Mouse (Mus musculus) layer of hippocampus, adult 2 months (tissue): Measurements from ENCODE around the gene Sh3pxd2a. TPM values are rescaled to one million over a fixed set of nuclear protein-coding genes. Genes with fewer than 3 reads are reported as not detected.

Experiments
- DNase-seq, 2 experiments: peaks; one replicate each; pipeline ENCODE4 v3.0.0; 2022; ENCODE audit warnings: low spot score in 2 of 2
- H3K27ac ChIP-seq: fragments of 200-600 bp; 2 replicates; pipeline ENCODE4 v1.8.1; 2022
- H3K4me3 ChIP-seq: fragments of 200-600 bp; 2 replicates; pipeline ENCODE4 v1.8.1; 2022; ENCODE audit warnings: mild to moderate bottlenecking
- CTCF ChIP-seq: fragments of 200-600 bp; conservative IDR thresholded peaks from 2 replicates; pipeline ENCODE4 v1.8.1; 2022; ENCODE audit warnings: antibody characterized with exemption, mild to moderate bottlenecking, moderate library complexity
- total RNA-seq, 2 experiments: library from RNA; stranded (reverse); gene quantifications; 2 replicates each; pipeline ENCODE4 v1.2.3; 2021

Gene Sh3pxd2a
- total RNA-seq, 2 experiments from 2014 or later, result 33.0 to 35.4 TPM

DNA sequence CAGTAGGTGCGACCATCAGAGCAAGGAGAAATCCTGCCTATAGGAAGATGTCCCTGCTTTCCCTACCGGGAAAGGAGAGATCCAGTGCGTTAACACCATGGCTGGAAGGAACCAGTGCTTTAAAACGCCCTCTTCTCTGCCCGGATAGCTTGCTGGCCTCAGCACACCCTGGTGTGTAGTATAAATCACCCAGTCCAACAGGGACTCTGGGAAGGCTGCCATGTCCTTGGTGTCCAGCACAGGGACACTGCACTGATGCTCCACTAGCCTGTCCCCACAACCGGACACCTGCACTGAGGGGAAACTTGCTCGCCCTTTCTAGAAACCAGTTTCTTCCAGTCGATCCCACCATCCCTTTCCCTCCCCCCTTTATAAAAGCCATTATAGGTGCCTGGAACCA lies 28.0 kb downstream of the Sh3pxd2a start:
- Histone ChIP-seq H3K27ac (no peak overlapping the region), H3K4me3 (no peak overlapping the region)
- DNase-seq, result no peak
- TF ChIP-seq CTCF, result no peak

DNA sequence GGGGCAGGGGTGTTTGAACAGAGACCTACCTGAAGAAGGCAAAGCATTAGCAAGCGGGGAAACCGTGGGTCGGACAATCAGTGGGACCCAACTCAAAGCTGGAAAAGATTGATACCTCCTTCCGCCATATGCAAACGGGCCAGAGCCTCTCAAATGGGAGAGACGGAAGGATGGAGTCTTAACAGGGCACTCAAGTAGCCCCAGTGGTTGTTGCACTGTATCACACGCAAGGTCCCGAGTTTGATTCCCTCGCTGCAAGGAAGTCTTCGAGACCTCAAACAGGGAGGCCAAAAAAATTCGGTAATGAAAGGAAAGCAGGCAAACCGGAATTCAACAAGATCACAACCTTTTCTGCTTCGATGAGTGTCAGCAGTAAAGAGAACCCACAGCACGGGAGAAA lies 29.5 kb downstream of the Sh3pxd2a start:
- Histone ChIP-seq H3K27ac (no peak overlapping the region), H3K4me3 (no peak overlapping the region)
- TF ChIP-seq CTCF, result no peak
- DNase-seq, result no peak

DNA sequence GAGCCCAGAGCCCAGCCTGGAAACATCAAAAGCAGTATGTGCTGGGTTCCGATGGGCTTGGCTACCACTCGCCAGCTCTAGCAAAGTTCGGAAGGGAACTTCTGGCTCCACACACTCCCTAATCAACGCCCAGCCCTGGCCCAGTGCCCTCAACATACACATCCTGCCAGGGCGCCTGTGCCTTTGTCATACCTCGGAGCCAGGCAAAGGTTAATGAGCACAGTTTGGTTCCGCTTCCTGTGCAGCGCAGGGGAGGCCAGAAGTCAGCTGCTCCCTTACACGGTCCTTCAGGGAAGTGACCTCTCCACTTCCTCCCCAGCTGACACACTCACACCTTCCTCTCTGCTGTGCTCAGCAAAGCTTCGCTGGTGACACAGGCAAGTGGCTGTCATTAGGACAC lies 31.9 kb downstream of the Sh3pxd2a start:
- TF ChIP-seq CTCF, result no peak
- Histone ChIP-seq H3K4me3 (no peak overlapping the region), H3K27ac (no peak overlapping the region)
- no peak for DNase-seq

DNA sequence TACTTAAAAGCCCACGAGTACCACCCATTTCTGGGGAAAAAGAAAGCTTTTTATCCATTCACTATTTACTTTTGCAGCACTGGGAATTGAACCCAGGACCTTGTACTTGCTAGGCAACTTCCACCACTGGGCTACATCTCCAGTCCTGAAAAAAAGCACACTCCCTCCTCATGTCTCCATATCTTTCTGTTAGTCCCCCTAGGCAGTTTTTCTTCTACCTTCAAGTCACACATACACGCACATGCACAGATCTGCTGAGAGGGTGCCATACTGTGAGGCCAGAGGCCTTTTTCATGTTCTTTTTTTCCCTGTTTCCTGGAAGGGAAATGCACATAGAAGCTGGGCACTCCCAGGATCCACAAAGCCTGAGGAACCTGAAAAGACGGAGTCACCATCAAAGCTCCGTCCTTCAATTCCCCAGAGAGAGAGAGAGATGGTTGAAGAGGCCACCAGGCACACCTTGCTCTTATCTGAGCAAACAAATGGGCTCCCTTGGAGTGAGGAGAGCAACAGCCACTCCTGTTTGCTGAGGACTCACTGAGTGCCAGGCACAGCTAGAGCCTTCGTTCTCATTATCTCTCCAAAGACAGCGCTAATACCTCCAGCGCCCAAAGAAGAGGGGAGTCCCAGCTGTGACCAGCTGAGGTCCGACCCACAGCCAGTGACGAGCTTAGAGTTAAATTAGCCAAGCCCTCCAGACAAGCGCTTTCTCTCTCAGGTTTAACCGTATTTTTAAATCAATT lies 32.8 kb downstream of the Sh3pxd2a start:
- TF ChIP-seq CTCF, result no peak
- DNase-seq, result no peak
- Histone ChIP-seq H3K27ac (no peak overlapping the region), H3K4me3 (no peak overlapping the region)

DNA sequence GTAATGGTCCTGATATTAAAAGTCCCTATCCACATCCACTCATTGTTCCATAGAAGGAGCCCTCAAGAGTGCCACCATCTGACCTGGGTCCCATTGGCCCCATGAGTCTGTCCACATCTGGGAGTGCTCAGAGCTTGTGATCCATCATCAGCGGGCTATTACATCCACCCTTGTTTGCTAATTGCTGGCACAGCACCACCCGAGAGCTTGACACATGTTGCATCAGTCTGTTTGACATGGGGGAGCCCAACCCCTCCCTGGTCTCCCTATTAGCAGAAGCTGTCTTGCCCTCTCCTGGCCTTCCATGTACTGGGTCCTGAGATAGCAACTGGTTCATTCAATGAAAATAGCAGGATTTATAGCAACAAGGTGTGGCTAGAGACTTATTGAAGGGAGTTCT lies 34.0 kb downstream of the Sh3pxd2a start:
- no peak for TF ChIP-seq CTCF
- Histone ChIP-seq H3K27ac (no peak overlapping the region), H3K4me3 (no peak overlapping the region)
- no peak for DNase-seq

DNA sequence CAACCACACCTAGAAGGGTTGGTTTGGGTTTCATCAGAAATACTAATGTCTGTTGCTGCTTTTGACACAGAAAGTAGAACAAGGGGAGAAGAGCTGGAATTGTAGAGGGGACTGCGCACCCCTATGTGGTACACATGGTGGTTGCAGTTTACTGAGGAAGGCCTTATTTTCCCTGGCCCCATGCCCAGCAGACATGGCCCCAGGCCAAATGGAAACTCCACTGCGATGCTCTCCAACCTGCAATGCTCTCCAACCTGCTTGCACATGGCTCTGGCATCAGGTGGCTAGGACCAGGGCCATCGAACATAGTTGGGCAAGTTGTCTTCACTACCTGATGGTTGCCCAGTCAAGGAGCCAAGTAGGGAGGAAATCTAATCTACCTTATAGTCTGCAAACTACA lies 35.0 kb downstream of the Sh3pxd2a start:
- no peak for DNase-seq
- no peak for TF ChIP-seq CTCF
- Histone ChIP-seq H3K27ac (no peak overlapping the region), H3K4me3 (no peak overlapping the region)

DNA sequence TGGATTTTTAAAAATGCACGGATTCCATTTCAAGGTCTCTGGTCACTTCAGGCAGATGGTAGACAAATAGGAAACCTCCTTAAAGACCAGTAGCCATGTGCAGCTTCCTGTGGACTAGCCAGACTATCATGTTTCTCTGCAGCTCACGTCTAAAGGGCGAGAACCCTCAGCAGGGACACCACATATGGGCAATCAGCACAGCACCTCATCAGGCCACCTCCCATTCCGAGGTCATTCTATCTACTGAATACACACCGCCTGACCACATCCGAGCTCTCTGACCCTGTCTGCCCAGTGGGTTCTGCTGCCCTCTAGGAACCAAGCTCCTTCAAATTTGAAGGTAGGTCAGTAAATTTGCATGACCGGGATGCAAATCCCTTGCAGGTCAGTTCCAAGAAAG lies 35.4 kb downstream of the Sh3pxd2a start:
- no peak overlapping the region for H3K4me3 ChIP-seq
- no peak for DNase-seq
- TF ChIP-seq CTCF, result no peak
- no peak overlapping the region for H3K27ac ChIP-seq

DNA sequence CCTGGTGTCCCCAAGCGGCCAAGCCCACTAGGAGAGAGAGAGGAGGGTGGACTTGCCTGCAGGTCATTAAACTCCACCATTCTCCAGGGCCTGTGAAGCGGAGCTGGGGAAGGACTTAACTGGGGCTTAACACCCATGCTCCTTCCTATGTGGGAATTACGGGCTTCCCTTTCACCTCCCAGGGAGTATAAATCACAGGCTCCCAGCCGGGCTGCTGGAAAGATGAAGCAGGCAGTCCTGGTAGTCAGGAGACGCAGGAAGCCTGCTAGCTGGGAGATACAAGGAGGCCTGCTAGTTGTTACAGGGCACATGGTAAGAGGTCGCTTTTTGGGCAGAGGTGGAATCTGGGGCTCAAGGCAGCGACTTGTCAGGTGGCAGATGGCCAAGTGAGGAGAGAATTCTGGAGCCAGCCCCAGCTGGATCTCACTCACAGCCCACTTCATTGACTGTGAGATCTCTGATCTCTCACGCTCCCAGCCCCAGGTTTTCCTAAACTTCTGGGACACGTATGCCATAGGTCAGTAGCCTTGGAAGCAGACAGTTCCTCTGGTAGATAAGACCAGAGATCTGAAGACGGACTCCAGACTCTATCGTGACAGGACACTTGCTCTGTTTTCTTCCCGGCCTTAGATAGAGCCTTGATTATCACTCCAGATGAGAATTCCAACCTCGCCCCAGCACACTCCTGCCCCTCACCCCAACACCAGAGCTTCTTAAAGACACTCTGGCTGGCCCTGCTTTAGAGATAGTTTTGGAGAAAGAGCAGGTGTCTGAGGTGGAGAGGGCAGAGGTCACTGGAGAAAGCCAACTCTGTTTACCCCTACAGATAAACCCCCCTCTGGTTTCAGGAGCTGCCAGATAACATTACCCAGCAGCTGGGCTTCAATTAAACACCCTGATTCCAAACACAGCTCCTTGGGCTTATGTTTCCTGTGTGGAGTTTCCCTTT lies 36.1 kb downstream of the Sh3pxd2a start:
- no peak for TF ChIP-seq CTCF
- no peak for DNase-seq

GRCm38 (mm10) chr19:47423632-47424031 lies 40.6 kb downstream of the Sh3pxd2a start:
- no peak for DNase-seq
- Histone ChIP-seq H3K27ac (no peak overlapping the region), H3K4me3 (no peak overlapping the region)
- no peak for TF ChIP-seq CTCF

More for the DNA sequence above, 36.1 kb downstream of the Sh3pxd2a start:
- Histone ChIP-seq H3K27ac (no peak overlapping the region), H3K4me3 (no peak overlapping the region)

DNA sequence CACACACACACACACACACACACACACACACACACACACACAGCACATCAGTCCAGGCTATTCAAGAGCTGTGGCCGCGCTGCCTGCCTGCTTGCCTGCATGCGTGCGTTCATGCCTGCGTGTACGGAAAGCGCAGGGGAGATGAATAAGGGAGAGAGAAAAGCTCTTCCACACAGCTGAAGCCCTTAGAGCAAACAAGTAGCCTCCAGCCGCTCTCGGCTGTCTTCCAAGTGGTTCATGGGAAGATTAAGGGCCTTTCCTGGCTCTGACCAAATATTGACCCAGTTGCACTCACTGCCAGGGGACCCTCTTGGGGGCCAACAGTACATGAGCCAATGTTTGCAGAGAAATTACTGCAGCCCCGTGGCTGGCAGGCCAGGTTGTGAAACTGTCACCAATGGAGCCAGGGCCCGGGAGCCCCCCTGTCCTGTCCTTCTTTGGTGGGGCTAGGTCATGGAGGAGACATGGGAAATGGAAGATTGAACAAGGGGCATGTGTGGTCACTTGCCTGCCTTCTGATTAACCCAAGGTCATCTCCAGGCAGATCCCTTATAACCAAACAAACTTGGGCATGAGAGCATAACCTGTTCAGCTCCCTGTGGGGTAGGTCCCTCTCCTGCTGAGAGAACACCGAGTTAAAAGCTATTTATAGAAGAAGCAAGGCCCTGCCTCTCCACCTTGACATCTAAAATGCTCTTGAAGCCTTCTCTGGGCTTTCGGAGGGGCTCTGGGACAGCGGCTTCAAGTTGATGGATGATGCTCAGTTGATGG lies 42.9 kb downstream of the Sh3pxd2a start:
- TF ChIP-seq CTCF, result no peak
- Histone ChIP-seq H3K4me3 (no peak overlapping the region), H3K27ac (no peak overlapping the region)
- no peak for DNase-seq

DNA sequence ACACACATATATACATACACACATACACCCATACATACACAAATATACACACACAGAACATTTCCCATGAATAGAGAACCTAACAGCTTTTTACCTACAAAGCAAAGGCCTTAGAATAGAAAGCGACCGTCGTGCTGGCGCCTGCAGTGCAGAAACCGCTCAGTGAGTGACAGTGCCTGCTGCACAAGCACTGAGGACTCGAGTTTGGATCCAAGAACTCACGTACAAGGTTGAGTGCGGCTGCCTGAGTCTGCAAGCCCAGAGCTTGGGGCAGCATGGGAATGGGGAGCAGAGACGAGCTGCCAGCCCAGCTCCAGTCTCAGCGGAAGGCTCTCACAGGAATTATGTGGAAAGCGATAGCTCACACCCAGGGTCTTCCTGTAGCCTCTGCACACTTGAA lies 43.7 kb downstream of the Sh3pxd2a start:
- DNase-seq, result no peak
- Histone ChIP-seq H3K4me3 (no peak overlapping the region), H3K27ac (no peak overlapping the region)
- no peak for TF ChIP-seq CTCF

DNA sequence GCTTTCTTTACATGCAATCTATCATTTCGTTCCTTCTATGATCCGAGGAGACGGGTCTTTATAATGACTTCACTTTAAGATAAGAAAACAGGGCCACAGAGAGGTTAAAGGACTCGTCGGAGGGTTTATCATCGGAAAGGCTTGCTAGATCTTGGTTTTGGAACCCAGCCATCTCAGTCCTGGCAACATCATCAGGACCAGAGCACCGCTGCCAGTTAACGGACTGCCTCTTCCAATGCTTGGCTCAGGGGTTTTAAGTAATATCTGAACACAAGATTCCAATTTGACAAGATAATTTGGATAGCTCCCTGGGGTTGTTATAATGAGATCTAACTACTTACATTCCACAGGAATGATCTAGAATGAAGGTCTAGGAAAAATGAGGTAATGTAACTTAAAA lies 45.0 kb downstream of the Sh3pxd2a start:
- H3K27ac ChIP-seq, result no peak overlapping the region
- TF ChIP-seq CTCF, result no peak
- no peak for DNase-seq
- H3K4me3 ChIP-seq, result no peak overlapping the region

DNA sequence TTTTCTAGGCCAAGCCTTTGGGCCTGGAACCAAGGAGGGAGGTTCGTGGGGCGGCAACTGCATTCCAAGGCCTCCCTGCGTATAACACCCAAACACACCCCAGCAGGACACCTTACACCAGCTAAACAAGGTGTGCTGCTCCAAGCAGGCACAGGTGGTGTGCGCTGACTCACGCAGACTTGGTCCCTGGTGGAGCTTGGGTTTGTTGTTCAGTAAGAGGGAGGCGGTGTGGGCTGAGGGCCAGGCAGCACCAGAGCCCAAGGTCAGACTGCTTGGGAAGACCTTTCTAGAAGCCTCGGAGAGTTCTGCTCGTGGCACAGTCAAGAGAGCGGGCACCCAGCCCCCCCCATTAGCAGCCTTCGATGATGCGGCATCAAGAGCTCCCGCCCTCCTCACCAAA lies 48.0 kb downstream of the Sh3pxd2a start:
- TF ChIP-seq CTCF, result no peak

More for the DNA sequence above, 48.0 kb downstream of the Sh3pxd2a start:
- no peak for DNase-seq
- no peak overlapping the region for H3K4me3 ChIP-seq
- H3K27ac ChIP-seq, result no peak overlapping the region
